8 mouse cellular contexts compared by ENCODE assay signal in the genomic region with DNA sequence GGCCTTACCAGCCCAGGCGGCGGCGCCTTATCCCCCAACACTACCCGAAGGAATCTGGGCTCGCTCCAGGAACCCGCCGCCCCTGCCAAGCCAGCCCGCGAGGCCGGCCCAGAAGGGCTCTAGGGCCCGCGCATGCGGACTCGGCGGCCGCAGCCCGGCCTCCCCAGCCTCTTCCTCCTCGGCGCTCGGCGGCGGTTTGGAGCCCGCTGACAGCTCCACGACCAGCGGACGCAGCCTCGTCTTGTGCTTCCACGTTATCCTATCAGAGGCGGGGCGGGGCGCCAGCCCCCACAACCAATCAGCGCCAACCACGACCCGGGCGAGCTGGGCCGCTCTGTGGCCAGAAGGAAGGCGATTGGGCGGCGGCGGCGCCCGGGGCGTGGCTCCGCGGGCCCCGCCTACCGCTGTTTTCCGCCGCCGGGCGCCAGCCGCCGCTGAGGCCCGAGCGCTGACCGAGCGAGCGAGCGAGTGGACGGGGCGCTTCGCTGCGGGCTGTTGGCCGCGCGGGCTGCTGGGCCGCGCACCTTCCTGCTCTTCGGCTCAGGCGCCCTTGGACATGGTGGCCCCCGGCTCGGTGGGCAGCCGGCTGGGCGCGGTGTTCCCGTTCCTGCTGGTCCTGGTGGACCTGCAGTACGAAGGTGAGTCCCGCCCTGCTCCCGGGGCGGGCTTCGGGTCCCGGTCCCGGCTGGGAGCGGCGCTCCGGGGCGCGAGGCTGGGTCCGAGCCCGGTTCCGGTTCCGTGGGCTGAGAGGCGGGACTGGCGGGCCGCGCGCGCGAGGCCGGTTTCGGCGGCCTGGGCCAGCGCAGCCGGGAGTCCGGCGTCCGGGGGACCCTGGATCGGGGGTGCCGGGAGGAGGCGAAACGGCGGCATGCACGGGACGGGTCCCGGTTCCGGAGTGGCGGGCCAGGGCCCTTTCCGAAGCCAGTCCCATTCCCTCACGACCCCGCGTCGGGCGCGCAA. TPM values are rescaled to one million over a fixed set of nuclear protein-coding genes. Genes with fewer than 3 reads are reported as not detected.
A peak's percentile ranks its signal among the peaks of the same experiment; 100 is the strongest.
DNase-seq lines count a peak whose midpoint lies in the region; ATAC-seq lines count a peak whose summit lies in the region.

A gene (plus strand): TSS at position 444 of the 960 bp plus-strand sequence.

- WGBS in heart, embryonic 10.5 days = under 1% methylated on average over 111 of the region's 124 CpGs
- under 1% methylated on average over 121 of the region's 124 CpGs for WGBS in kidney, embryonic 15.5 days

- H3K9ac ChIP-seq in kidney, embryonic 15.5 days = peak within 1 kb of the TSS; percentile 99

- H3K4me1 ChIP-seq in heart, embryonic 10.5 days = peaks cover 27% of the 10 kb centered on the region; the same call in 1 of the 2 replicates
- H3K4me1 ChIP-seq in kidney, embryonic 15.5 days = peaks cover 29% of the 10 kb centered on the region

- H3K36me3 ChIP-seq in heart, embryonic 10.5 days = no peaks in the 10 kb centered on the region
- H3K36me3 ChIP-seq in kidney, embryonic 15.5 days = no peaks in the 10 kb centered on the region

- peak; percentile 98 for ATAC-seq in erythroblast, adult 5-6 weeks (replicated peaks; ENCODE audit: low FRiP score, poor library complexity, severe bottlenecking)
- peak; percentile 100 for ATAC-seq in kidney, embryonic 15.5 days (replicated peaks; ENCODE audit: low FRiP score)
- peak; percentile 97 for ATAC-seq in monocyte, adult 5-6 weeks (replicated peaks; ENCODE audit: insufficient number of reproducible peaks, low FRiP score, low TSS enrichment, poor library complexity, severe bottlenecking)

- H3K4me3 ChIP-seq in heart, embryonic 10.5 days = peak within 1 kb of the TSS; percentile 100
- H3K4me3 ChIP-seq in kidney, embryonic 15.5 days (replicated peaks) = peak within 1 kb of the TSS; percentile 95

- no peaks in the 10 kb centered on the region for H3K9me3 ChIP-seq in heart, embryonic 10.5 days
- no peaks in the 10 kb centered on the region for H3K9me3 ChIP-seq in kidney, embryonic 15.5 days (replicated peaks)

- peak; percentile 97 to 99 for DNase-seq in B cell, adult 2 months
- DNase-seq in brain, adult 2 months (ENCODE audit: low read depth, low spot score) = peak; percentile 99
- DNase-seq in heart, embryonic 10.5 days (ENCODE audit: low spot score) = peak; percentile 100
- peak; percentile 100 for DNase-seq in liver
- peak; percentile 99 for DNase-seq in spleen, postnatal 4 days (ENCODE audit: low spot score in 2 of 2)

- H3K27ac ChIP-seq in heart, embryonic 10.5 days = peak within 1 kb of the TSS; percentile 97
- H3K27ac ChIP-seq in kidney, embryonic 15.5 days = peak within 1 kb of the TSS; percentile 95

- H3K4me2 ChIP-seq in kidney, embryonic 15.5 days = peak within 1 kb of the TSS; percentile 67

- no peaks in the 10 kb centered on the region for H3K27me3 ChIP-seq in heart, embryonic 10.5 days (ENCODE audit: insufficient read depth, poor library complexity, severe bottlenecking)
- H3K27me3 ChIP-seq in kidney, embryonic 15.5 days = no peaks in the 10 kb centered on the region

RNA-seq across cellular contexts. Expression of the gene that starts here (rescaled TPM):
- total RNA-seq in erythroblast, adult 5-6 weeks (2015; ENCODE audit: low replicate concordance) = 11.7 and 16.9 TPM in 2 replicates
- total RNA-seq in erythroblast, adult 5-6 weeks (2017; ENCODE audit: low replicate concordance) = 25.9 and 29.4 TPM in 2 replicates
- 38.0 and 44.3 TPM in 2 replicates for polyA plus RNA-seq in heart, embryonic 10.5 days (2016; fragmentation: Nextera tagmentation; extraction: Ambion mirVana)
- polyA plus RNA-seq in kidney, embryonic 15.5 days (2015; fragmentation: Nextera tagmentation; extraction: Ambion mirVana) = 45.8 and 48.9 TPM in 2 replicates
- 73.5 to 105 TPM (median 85.8 TPM) in 3 replicates for total RNA-seq in monocyte, adult 5-6 weeks (2017)

Comparison
In these comparisons a context has a peak if more than half of its experiments do, and no peak if none do; other contexts are left out.
1. Peak in every context shown above with its lines: DNase-seq, ATAC-seq, H3K4me3 ChIP-seq and H3K27ac ChIP-seq.